Mouse (Mus musculus) forebrain, postnatal 0 days (tissue): ENCODE measurements around the gene Hspa12a. TPM values are rescaled to one million over a fixed set of nuclear protein-coding genes. Genes with fewer than 3 reads are reported as not detected.

Experiments used
- ATAC-seq: fragments of 200-750 bp; cut with Nextera tagmentation; 2 replicates; pipeline ENCODE4 v1.8.0; 2017; ENCODE audit warnings: mild to moderate bottlenecking, moderate library complexity
- DNase-seq: peaks from one replicate; pipeline ENCODE4 v3.0.0-alpha.2; 2015
- H3K27ac ChIP-seq: fragments of 300-500 bp; sonication (generic); 2 replicates; pipeline ENCODE4 v1.5.1; 2014; ENCODE audit warnings: low read depth, mild to moderate bottlenecking, antibody characterized with exemption, low read length, moderate library complexity, mixed read lengths
- H3K27me3 ChIP-seq: fragments of 300-500 bp; sonication (generic); 2 replicates; pipeline ENCODE4 v1.6.1; 2014; ENCODE audit warnings: mild to moderate bottlenecking, low read length, mixed read lengths; ENCODE audit not compliant: insufficient read depth
- H3K36me3 ChIP-seq: fragments of 300-500 bp; sonication (generic); 2 replicates; pipeline ENCODE4 v1.6.1; 2014; ENCODE audit warnings: mild to moderate bottlenecking, moderate library complexity; ENCODE audit not compliant: insufficient read depth
- H3K4me1 ChIP-seq: fragments of 300-500 bp; sonication (generic); 2 replicates; pipeline ENCODE4 v1.6.1; 2014; ENCODE audit warnings: antibody characterized with exemption; ENCODE audit not compliant: insufficient read depth
- H3K4me2 ChIP-seq: fragments of 300-500 bp; sonication (generic); 2 replicates; pipeline ENCODE4 v1.6.1; 2014; ENCODE audit warnings: low read depth, mild to moderate bottlenecking, moderate library complexity
- H3K4me3 ChIP-seq: fragments of 300-500 bp; sonication (generic); 2 replicates; pipeline ENCODE4 v1.5.1; 2014; ENCODE audit warnings: low read depth, low read length, mixed read lengths
- H3K9ac ChIP-seq: fragments of 300-500 bp; sonication (generic); 2 replicates; pipeline ENCODE4 v1.6.1; 2014; ENCODE audit warnings: mild to moderate bottlenecking
- H3K9me3 ChIP-seq: fragments of 300-500 bp; sonication (generic); 2 replicates; pipeline ENCODE4 v1.6.1; 2016; ENCODE audit warnings: low read length
- CTCF ChIP-seq: sonication (generic); IDR thresholded peaks from 2 replicates; pipeline ENCODE4 v1.5.1; 2016; ENCODE audit warnings: antibody characterized with exemption, control low read depth, low read depth
- WGBS: fragments of 180-500 bp; shearing (Covaris S2); extraction: QIAGEN DNeasy Blood & Tissue Kit; methylation state at CpG from one replicate; pipeline ENCODE4 v1.1.7; 2014; 5-methylcytosine and 5-hydroxymethylcytosine counted together
- polyA plus RNA-seq: library from polyadenylated mRNA; unstranded; fragments of >200 nt; fragmentation: Nextera tagmentation; extraction: Ambion mirVana; gene quantifications from 2 replicates; pipeline ENCODE4 v1.2.1, GENCODE M21; 2015
- total RNA-seq: library from RNA; depleted of rRNA; stranded (reverse); fragments of >200 nt; gene quantifications from 2 replicates; pipeline ENCODE4 v1.2.3, GENCODE M21; 2014

Gene Hspa12a
- total and polyA plus RNA-seq, 2 experiments from 2014 or later = 52.6 to 75.8 TPM

GRCm38 (mm10) chr19:58838706-58839105, 104.7 kb downstream of the Hspa12a start:
- H3K9me3 ChIP-seq = no peaks in the 10 kb centered on the region
- no peak overlapping the region for H3K4me2 ChIP-seq
- H3K27ac ChIP-seq = no peak overlapping the region
- 64% methylated on average over 9 of the region's 9 CpGs for WGBS
- H3K36me3 ChIP-seq = no peaks in the 10 kb centered on the region
- no peak for TF ChIP-seq CTCF
- DNase-seq (no peak), ATAC-seq (no peak)
- no peak overlapping the region for H3K4me3 ChIP-seq
- peaks cover 15% of the 10 kb centered on the region; the same call in 1 of the 2 replicates for H3K4me1 ChIP-seq
- no peak overlapping the region for H3K9ac ChIP-seq
- H3K27me3 ChIP-seq = no peaks in the 10 kb centered on the region

DNA sequence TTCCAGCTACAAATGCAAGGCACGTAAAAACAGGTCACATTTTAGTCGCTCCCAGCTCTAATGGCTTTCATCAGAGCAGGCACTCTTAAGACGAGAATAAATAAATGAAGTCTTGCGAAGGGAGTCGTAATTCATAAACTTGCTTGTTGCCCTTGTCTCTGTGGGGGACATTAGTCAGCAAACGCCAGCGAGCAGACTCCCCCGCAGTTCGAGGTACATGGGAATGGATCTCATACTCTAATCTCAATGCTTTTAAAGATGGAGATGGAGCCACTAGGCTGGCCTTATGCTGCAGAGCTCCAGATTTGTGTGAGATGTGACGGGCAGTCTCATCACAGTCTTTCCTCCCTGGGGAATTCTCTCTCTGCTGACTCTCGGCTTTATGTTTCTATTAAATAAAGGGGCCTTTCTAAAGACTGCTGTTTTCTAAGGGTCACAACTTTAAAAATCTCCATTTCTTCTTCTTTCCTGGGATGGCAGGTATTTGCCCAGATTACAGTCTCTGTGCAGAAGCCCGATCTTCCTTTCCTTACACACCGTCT, 109.7 kb downstream of the Hspa12a start:
- H3K36me3 ChIP-seq = no peaks in the 10 kb centered on the region
- no peak for DNase-seq
- H3K9ac ChIP-seq = no peak overlapping the region
- 71% methylated on average over 13 of the region's 13 CpGs for WGBS
- H3K4me3 ChIP-seq = no peak overlapping the region
- H3K4me1 ChIP-seq = peaks cover 19% of the 10 kb centered on the region
- ATAC-seq = no peak
- H3K4me2 ChIP-seq = no peak overlapping the region
- H3K9me3 ChIP-seq = no peaks in the 10 kb centered on the region
- H3K27ac ChIP-seq = no peak overlapping the region
- TF ChIP-seq CTCF = no peak
- H3K27me3 ChIP-seq = no peaks in the 10 kb centered on the region

DNA sequence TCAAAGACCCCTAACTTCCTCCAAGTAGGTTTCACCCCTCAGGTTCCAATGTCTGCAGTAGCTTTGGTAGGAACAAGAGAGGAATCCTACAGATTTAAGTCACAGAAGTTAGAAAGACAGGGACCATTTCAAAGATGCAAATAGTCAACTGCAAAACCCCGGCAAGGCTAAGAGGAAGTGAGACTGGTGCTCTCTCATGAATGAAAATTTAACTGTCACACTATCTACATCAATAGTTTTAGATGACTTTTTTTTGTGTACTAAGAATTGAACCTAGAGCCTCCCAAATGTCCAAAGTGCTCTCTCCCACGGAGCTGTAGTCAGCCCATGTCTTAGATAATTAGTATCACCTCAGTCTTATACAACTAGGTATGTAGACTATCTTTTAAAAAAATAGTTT, 110.5 kb downstream of the Hspa12a start:
- H3K9ac ChIP-seq = no peak overlapping the region
- ATAC-seq (no peak), DNase-seq (no peak)
- H3K4me2 ChIP-seq = no peak overlapping the region
- H3K4me1 ChIP-seq = peaks cover 19% of the 10 kb centered on the region
- H3K4me3 ChIP-seq = no peak overlapping the region
- 81% methylated on average over 2 of the region's 2 CpGs for WGBS
- no peak for TF ChIP-seq CTCF
- H3K27ac ChIP-seq = no peak overlapping the region; the same call in 1 of the 2 replicates
- H3K36me3 ChIP-seq = no peaks in the 10 kb centered on the region
- no peaks in the 10 kb centered on the region for H3K27me3 ChIP-seq
- H3K9me3 ChIP-seq = no peaks in the 10 kb centered on the region

DNA sequence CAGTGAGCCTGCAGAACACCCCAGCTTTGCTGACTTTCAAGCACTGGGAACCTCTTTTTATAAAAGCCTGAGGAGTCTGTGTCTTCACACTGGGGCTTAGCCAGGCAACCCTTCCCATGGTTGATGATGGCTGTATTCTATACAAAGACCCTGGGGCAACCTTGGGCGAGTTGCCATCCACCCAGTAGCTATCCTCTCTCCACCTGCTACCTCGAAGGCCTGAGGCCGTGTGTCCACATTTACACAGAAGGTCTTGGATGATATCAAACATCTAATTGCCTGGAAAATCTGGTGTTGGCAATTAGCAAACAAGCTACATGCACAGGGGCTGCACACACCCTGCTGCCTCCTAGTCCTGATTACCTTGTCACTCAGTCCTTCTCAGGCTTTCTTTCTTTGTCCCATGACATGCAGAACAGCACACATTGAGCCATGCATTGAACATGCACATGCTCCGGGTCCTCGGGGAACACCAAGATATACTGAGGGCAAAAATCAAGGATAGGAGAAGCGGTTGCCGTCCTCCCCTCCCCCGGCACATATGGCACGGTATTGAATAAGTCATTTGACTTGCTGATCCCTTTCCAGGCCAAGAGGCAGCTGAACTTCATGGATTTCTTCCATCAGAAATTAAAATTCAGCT, 112.1 kb downstream of the Hspa12a start:
- H3K4me2 ChIP-seq = no peak overlapping the region
- H3K36me3 ChIP-seq = no peaks in the 10 kb centered on the region
- H3K9ac ChIP-seq = no peak overlapping the region
- DNase-seq = peak; percentile 50
- peak; percentile 34 for ATAC-seq
- TF ChIP-seq CTCF = no peak
- H3K27me3 ChIP-seq = no peaks in the 10 kb centered on the region
- 52% methylated on average over 9 of the region's 9 CpGs for WGBS
- no peaks in the 10 kb centered on the region for H3K9me3 ChIP-seq
- no peak overlapping the region for H3K4me3 ChIP-seq
- H3K4me1 ChIP-seq = peaks cover 19% of the 10 kb centered on the region
- peak overlapping the region; percentile 86 for H3K27ac ChIP-seq

- Histone ChIP-seq H3K27ac (peak overlapping the region; percentile 86), H3K4me1 (peaks cover 19% of the 10 kb centered on the region), H3K4me3 (no peak overlapping the region), H3K36me3 (no peaks in the 10 kb centered on the region), H3K9ac (no peak overlapping the region), H3K27me3 (no peaks in the 10 kb centered on the region), H3K4me2 (no peak overlapping the region), H3K9me3 (no peaks in the 10 kb centered on the region)
- TF ChIP-seq CTCF = no peak
- WGBS = 61% methylated on average over 7 of the region's 7 CpGs
- DNase-seq (peak; percentile 81), ATAC-seq (peak; percentile 57; the same call in 1 of the 2 replicates)
These were observed 113.3 kb downstream of the Hspa12a start for GRCm38 (mm10) chr19:58830182-58830581.

- Histone ChIP-seq H3K4me3 (no peak overlapping the region), H3K4me1 (peaks cover 19% of the 10 kb centered on the region), H3K9me3 (no peaks in the 10 kb centered on the region), H3K4me2 (no peak overlapping the region), H3K36me3 (peaks cover 5% of the 10 kb centered on the region), H3K9ac (no peak overlapping the region), H3K27me3 (no peaks in the 10 kb centered on the region), H3K27ac (peak overlapping the region; percentile 86)
- TF ChIP-seq CTCF = no peak
- ATAC-seq (peak; percentile 83), DNase-seq (peak; percentile 76)
- 44% methylated on average over 5 of the region's 5 CpGs for WGBS
These were observed 113.9 kb downstream of the Hspa12a start for GRCm38 (mm10) chr19:58829575-58829974.

DNA sequence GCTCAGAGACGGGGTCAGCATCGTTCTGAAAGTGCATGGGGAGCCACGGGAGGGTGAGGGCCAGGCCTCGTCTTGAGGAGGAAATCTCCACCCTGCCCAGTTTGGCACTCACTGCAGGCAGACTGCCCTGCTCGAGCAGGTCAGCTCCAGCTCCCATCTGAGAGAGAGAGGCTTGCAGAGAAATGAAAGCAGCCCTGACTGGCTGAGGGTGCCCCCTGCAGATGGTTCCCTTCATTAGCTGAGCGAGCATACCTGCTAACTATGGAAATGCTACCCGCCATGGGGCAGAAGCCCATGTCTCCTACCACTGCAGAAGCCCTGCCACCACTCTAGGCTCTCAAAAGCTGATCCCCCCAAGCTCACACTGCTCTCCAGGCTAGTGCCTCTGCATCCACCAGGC, 115.8 kb downstream of the Hspa12a start:
- Histone ChIP-seq H3K4me2 (no peak overlapping the region), H3K4me3 (no peak overlapping the region), H3K9ac (no peak overlapping the region), H3K9me3 (no peaks in the 10 kb centered on the region), H3K27me3 (no peaks in the 10 kb centered on the region), H3K4me1 (peaks cover 19% of the 10 kb centered on the region), H3K27ac (no peak overlapping the region), H3K36me3 (peaks cover 8% of the 10 kb centered on the region)
- no peak for DNase-seq
- no peak for ATAC-seq
- TF ChIP-seq CTCF = no peak
- 61% methylated on average over 7 of the region's 7 CpGs for WGBS
